Mouse (Mus musculus) megakaryocyte-erythroid progenitor cell, adult 5 weeks (primary cell): ENCODE data around the gene Ablim1. TPM values are rescaled to one million over a fixed set of nuclear protein-coding genes. Genes with fewer than 3 reads are reported as not detected.

Source experiments
- polyA plus RNA-seq: library from polyadenylated mRNA; stranded (reverse); fragments of >175 nt; gene quantifications from 2 replicates; pipeline ENCODE4 v1.2.3, GENCODE M21; 2012

Gene Ablim1
- 5.1 and 7.7 TPM in 2 replicates for polyA plus RNA-seq

GRCm38 (mm10) chr19:57314346-57315012 lies at the start of gene Ablim1:
Gene Ablim1 (minus strand): TSS chr19:57314919.

GRCm38 (mm10) chr19:57360341-57361130 lies 45.8 kb upstream of the Ablim1 start, which contains the start of gene Fam160b1:
Gene Fam160b1 (plus strand): TSS chr19:57360680.

GRCm38 (mm10) chr19:57007781-57008710 lies 306.7 kb downstream of the Ablim1 start, which contains the start of gene Afap1l2:
Gene Afap1l2 (minus strand): TSS chr19:57008228.

Other genes with a start within 250 kb of the Ablim1 start
- 8.7 and 13.6 TPM in 2 replicates for gene Fam160b1, start 45.8 kb upstream of the Ablim1 start, polyA plus RNA-seq
- gene Trub1, start 138.0 kb upstream of the Ablim1 start, polyA plus RNA-seq = 9.5 and 9.7 TPM in 2 replicates